8 mouse cellular contexts compared by ENCODE assay signal in genomic region chr13:31082448-31083140, GRCm38 (mm10).
DNase-seq lines count a peak whose midpoint lies in the region; TF ChIP-seq lines count a peak whose summit lies in the region.
"Had no signal": no experiment of that assay in that cellular context is flagged by ENCODE, and none has a peak within 500 bp of the region (broad histone marks: within the 10 kb centered on the region; RNA-seq: fewer than 3 reads in every experiment).

No protein-coding gene starts in this region.

- no peak for TF ChIP-seq EP300 in CH12.LX (IDR thresholded peaks at IDR 0.05; ENCODE audit: low read length)

- no peak for TF ChIP-seq POLR2A in CH12.LX (IDR thresholded peaks at IDR 0.05; ENCODE audit: low read depth, low read length)

- TF ChIP-seq RAD21 in CH12.LX (IDR thresholded peaks at IDR 0.05; ENCODE audit: low read depth, low read length), result no peak; the same call in none of the 2 replicates

- no peak overlapping the region for H3K27ac ChIP-seq in CH12.LX (ENCODE audit: insufficient read depth, low read depth)
- H3K27ac ChIP-seq: macrophage had no signal

- peak; percentile 68 to 94 for TF ChIP-seq CTCF in CH12.LX (conservative IDR thresholded peaks at IDR 0.05 in 1 of 2, IDR thresholded peaks at IDR 0.05 in 1 of 2; ENCODE audit: low read depth in 2 of 2, low read length in 2 of 2)

- H3K9me3 ChIP-seq in CH12.LX (replicated peaks; ENCODE audit: low read length), result no peaks in the 10 kb centered on the region

- peaks cover 0 to 13% of the 10 kb centered on the region in 2 experiments; a peak in 2 of 4 replicates for H3K4me1 ChIP-seq in CH12.LX (ENCODE audit: control insufficient read depth in 1 of 2, insufficient read depth in 2 of 2)

- no peaks in the 10 kb centered on the region for H3K27me3 ChIP-seq in CH12.LX (replicated peaks)

- DNase-seq in CH12.LX (ENCODE audit: extremely low read depth) (peak; percentile 88), NIH3T3 (ENCODE audit: low read depth) (peak; percentile 89)
- peak; percentile 86 to 92 for DNase-seq in cerebellum, postnatal 10 days
- DNase-seq in gastrocnemius, postnatal 4 days (ENCODE audit: low spot score in 2 of 2), result peak; percentile 36 to 41
- peak; percentile 30 to 70 for DNase-seq in layer of hippocampus, adult 8-10 months (ENCODE audit: low spot score in 2 of 2)
- DNase-seq in lung, postnatal 36 days, result peak; percentile 92
- peak; percentile 75 to 82 for DNase-seq in right cerebral cortex, adult 2 months (ENCODE audit: low spot score in 2 of 2)

- dilution Hi-C loops in CH12.LX (cut with MboI; ENCODE audit: extremely low pct_ligation_motif_present, extremely low pct_unique_long_range_greater_than_20kb, low sequenced_read_pairs), result no loop called here

- peak overlapping the region; percentile 39; the same call in 1 of the 2 replicates for H3K4me2 ChIP-seq in CH12.LX (ENCODE audit: insufficient read depth, low read depth, poor library complexity, severe bottlenecking)

- H3K4me3 ChIP-seq in CH12.LX (replicated peaks in 1 of 3; ENCODE audit: low read depth in 2 of 3, low read length in 2 of 3, poor library complexity in 1 of 3), result no peak overlapping the region

- H3K79me2 ChIP-seq in CH12.LX (replicated peaks; ENCODE audit: control insufficient read depth, extremely low read depth, insufficient read depth, poor library complexity, severe bottlenecking), result no peaks in the 10 kb centered on the region

- in situ Hi-C loops in CH12.LX (cut with MboI; ENCODE audit: low pct_ligation_motif_present, low pct_unique_long_range_greater_than_20kb, low sequenced_read_pairs), result loop anchor here (10.0 kb wide), 1 partner anchor 542 kb away; the partner anchor contains the start of gene Foxf2

- H3K9ac ChIP-seq in CH12.LX (ENCODE audit: insufficient read depth, low read depth), result no peak overlapping the region

- no peaks in the 10 kb centered on the region for H3K36me3 ChIP-seq in CH12.LX (replicated peaks in 1 of 2; ENCODE audit: control insufficient read depth in 1 of 2, insufficient read depth in 1 of 2, low read length in 1 of 2)

TF ChIP-seq in CH12.LX, 34 proteins besides CTCF, POLR2A, EP300 and RAD21:
- peak; percentile 90 for TF ChIP-seq ZNF384 (IDR thresholded peaks at IDR 0.05; ENCODE audit: low read depth, low read length)
- TF ChIP-seq E2F4 (IDR thresholded peaks at IDR 0.05; ENCODE audit: insufficient replicate concordance, low read depth, low read length), result no peak
- TF ChIP-seq JUN (IDR thresholded peaks at IDR 0.05; ENCODE audit: insufficient read depth, low read depth, low read length), result no peak
- TF ChIP-seq ELF1 (IDR thresholded peaks at IDR 0.05; ENCODE audit: low read depth, low read length), result no peak
- peak; percentile 28; the same call in 1 of the 2 replicates for TF ChIP-seq IRF4 (IDR thresholded peaks at IDR 0.05; ENCODE audit: low read depth, low read length)
- peak; percentile 96 for TF ChIP-seq ZC3H11A (IDR thresholded peaks at IDR 0.05; ENCODE audit: low read depth, low read length)
- TF ChIP-seq SMC3 (IDR thresholded peaks at IDR 0.05; ENCODE audit: low read depth, low read length), result peak; percentile 97

Comparison
In these comparisons a context has a peak if more than half of its experiments do, and no peak if none do; other contexts are left out.
1. DNase-seq: peak in every context shown above with its lines; median percentile 92 in lung, postnatal 36 days; 89 in NIH3T3; 89 in cerebellum, postnatal 10 days; 88 in CH12.LX; 78 in right cerebral cortex, adult 2 months; 50 in layer of hippocampus, adult 8-10 months; 38 in gastrocnemius, postnatal 4 days.